Mouse (Mus musculus): ENCODE measurements around the gene Brd7.

Brd7 gene

GRCm38 (mm10) chr8:88309881-88310280, 52.1 kb downstream of the Brd7 start:
- DNase-seq (ENCODE audit: low read depth, low spot score), result no peak

DNA sequence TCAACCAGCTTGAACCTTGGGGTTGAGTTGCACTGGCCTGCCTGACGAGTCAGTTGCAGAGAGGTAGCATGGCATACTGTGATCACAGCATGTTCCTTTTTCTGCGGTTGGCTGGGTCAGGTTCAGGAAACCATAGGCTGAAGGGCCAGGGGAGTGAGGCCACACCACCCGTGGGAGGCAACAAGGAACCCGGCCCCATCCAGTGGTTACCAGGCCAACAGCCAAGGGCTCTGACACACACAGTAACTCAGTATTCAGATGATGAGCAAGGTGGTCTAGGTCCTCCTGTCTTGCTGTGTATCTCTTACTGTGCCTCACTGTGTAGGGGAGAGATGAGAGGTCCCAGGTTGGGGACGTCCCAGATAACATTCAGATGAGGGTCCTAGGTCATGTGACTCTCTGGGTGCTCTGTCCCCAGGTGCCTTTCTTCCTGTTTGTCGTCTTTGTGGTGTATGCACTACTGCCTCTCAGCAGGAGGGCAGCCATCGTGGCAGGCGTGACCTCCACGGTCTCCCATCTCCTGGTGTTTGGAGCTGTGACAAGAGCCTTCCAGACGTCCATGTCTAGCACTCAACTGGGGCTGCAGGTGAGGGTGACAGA, 52.6 kb downstream of the Brd7 start:
- no peak for DNase-seq (ENCODE audit: low read depth, low spot score)

GRCm38 (mm10) chr8:88307736-88308135, 54.3 kb downstream of the Brd7 start:
- DNase-seq (ENCODE audit: low read depth, low spot score), result no peak

DNA sequence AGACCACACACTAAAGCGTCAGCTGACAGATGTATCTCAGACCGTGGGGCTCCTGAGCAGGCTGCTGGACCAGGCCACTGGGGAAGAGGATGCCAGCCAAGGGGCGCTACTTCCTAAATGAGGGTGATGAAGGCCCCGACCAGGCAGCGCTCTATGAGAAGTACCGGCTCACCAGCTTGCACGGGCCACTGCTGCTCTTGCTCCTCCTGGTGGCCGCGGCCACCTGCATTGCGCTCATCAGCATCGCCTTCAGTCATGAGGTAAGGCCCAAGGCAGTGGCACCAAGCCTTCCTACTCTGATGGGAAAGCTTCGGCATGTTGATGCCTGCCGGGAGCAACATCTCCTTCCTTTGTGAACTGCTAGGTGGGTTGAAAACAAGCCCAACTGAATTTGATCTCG, 55.5 kb downstream of the Brd7 start:
- DNase-seq (ENCODE audit: low read depth, low spot score), result peak; percentile 68

GRCm38 (mm10) chr8:88305814-88306213, 56.2 kb downstream of the Brd7 start:
- DNase-seq (ENCODE audit: low read depth, low spot score), result peak; percentile 60

DNA sequence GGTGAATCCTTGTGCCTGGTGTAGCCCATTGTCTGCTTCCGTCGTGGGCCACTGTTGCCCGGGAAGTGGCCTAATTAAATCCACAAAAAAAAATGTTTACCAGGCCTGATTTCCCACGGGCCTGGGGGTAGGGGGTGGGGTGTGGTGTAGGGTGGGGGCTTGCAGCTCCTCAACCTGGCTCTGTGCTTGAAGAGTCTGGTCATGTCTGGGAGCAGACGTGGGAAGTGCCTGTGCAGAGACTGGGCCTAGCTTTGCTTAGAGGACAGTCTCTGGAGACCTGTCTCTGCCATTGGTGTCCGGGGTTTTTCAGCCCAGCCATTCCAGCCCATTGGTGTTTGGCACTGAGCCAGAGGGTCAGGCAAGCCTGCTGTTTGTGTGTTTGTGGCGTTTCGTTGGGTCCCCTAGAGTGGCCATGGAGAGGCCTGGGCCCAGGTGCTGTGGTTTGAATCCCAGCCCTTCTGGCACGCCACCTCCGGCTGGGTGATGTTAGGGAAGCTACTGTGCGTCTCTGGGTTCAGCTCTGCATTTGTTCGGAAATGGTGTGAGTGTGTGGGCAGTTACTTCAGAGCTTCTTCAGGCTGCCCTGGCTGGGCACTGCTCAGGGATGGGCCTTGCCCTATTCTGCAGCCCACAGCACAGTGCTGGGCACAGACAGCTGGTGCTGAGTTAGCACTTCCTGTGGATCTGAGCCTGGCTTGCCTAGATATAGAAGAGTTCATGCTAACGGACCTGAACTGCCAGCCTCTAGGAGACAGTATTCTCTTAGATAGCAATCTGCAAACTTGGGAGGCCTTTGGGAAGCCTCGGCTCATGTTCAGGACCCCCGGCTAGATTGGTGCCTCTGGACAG, 60.2 kb downstream of the Brd7 start:
- no peak for DNase-seq (ENCODE audit: low read depth, low spot score)

GRCm38 (mm10) chr8:88299907-88300603, 61.9 kb downstream of the Brd7 start:
- no peak for DNase-seq (ENCODE audit: low read depth, low spot score)

GRCm38 (mm10) chr8:88298733-88299103, 63.3 kb downstream of the Brd7 start:
- DNase-seq (ENCODE audit: low read depth, low spot score), result no peak

DNA sequence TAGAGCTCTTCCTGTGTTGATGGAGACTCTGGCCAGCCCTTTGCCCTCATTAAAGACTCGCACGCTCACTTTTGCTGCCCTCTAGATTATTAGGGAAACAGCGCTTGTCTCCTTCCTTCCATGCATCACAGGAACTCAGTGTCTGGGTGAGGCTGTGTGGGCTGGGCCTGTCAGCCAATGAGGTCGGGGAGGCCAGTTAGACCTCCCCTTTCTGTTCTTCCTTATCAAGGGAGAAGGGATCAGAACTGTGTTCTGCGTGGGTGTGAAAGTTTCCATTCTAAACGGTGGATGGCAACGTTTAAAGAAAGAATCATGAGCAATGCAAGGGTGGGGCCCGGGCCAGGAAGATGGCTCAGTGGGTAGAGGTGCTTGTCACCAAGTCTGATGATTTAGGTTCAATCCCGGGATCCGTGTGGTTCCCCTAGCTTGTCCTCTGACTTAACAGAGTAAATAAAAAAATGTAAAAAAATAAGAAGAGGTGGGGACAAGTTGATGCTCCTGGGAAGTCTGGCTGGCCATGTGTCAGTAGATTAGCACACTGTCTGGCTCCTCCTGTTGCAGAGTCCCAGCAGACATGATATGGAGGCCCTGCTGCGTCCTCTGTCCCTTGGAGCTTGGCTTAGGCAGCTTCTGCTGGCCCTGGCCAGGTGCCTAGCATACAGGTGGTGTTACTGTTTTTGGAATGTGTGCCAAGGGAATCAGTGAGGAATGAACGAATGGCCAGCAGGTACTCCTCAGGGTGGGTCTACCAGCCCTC, 63.8 kb downstream of the Brd7 start:
- DNase-seq (ENCODE audit: low read depth, low spot score), result peak; percentile 70

GRCm38 (mm10) chr8:88294977-88295376, 67.0 kb downstream of the Brd7 start:
- no peak for DNase-seq (ENCODE audit: low read depth, low spot score)

GRCm38 (mm10) chr8:88293590-88294356, 68.2 kb downstream of the Brd7 start:
- peak; percentile 58 for DNase-seq (ENCODE audit: low read depth, low spot score)

GRCm38 (mm10) chr8:88292926-88293325, 69.1 kb downstream of the Brd7 start:
- no peak for DNase-seq (ENCODE audit: low read depth, low spot score)

GRCm38 (mm10) chr8:88291305-88291690, 70.7 kb downstream of the Brd7 start:
- no peak for DNase-seq (ENCODE audit: low read depth, low spot score)

DNA sequence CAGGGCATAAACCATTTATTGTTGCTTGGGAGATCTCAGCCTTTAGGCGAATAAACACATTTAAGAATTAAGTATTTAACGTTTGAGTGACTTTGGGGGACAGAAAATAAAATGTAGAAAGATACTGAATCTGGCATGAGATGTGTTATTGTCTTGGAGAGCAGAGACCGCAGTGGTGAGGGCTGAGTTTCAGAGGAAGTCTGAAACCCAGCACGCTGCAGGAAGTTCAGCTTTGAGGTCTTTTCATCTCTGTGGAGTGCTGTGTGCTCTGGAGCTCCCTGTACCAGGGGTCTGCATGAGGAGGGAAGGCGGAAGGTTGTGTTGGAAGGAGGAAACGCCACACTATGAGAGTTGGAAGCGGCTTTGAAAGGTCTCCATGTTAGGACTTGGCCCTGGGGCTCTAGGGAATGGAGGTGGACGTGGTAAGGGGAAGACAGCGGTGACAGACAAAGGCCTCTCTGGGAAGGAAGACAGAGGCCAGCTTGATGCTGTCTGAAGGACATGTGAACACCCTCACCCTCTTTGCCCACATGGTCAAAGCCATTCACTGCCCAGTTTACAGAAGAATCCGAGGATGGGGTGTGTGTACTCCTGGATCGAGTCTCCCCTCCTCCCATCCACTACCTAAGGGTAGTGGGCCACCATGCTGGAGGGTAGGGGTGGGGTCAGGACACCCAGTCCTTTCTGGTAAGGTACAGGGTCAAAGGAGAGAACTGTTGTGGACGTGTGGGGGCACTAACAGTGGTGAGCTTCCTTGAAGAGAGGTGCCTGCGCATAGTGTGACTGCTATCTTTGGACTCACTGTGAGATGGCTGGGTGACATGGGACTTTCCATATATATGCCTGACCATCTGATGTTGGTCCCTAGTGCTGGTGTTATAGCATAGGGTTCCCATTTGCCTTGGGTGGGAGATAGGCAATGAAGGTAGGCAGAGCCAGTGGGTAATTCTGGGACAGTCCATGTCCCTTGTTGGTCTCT, 71.4 kb downstream of the Brd7 start:
- peak; percentile 66 for DNase-seq (ENCODE audit: low read depth, low spot score)

DNA sequence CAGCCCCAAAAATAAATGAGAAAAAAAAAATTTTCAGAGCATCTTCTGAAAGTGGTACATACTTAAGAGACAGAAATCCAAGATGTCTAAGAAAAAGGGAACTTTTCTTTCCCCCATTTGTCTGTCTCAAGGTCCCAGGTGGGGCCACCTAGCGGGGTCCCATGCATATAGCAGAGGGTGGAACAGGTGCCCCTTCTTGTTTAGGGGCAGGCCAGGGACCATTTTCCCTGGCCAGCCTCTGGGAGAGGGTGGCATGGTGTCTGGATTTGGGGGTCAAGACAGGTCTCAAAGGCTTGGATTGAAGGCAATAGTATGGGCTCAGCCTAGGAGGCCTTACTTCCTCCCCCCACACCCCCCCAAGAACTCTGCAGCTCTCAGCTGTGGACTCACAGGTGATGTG, 72.1 kb downstream of the Brd7 start:
- DNase-seq (ENCODE audit: low read depth, low spot score), result peak; percentile 62

DNA sequence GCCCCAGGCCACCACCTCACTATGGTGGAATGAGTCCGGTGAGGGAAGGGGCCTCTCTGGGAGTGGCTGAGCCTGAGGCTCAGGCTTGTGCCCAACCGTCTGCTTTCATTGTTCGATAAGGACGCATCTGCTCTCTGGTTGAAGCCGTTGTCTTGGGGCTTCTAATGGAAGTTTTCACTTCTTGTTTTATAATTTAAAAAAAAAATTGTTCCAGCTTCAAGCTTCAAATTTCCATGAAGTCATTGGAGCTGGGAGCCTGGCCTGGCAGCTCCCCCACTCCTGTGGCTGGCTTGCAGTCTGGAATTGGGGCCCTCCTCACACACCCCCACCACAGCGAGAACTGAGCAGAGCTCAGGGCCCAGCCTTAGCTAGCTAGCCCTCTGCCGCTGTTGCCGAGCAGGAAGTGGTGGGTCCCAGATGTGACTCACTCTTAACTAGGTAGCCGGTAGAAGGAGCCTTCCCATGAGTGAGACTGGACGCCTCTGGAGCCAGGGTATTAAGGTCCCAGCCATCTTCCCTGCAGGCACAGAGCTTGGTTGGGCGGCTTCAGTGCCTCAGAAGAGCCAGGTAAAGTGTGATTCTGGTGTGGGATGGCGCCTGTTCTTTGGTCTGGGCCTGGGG, 73.3 kb downstream of the Brd7 start:
- peak; percentile 80 for DNase-seq (ENCODE audit: low read depth, low spot score)

GRCm38 (mm10) chr8:88286421-88286960, 75.5 kb downstream of the Brd7 start:
- DNase-seq (ENCODE audit: low read depth, low spot score), result no peak

DNA sequence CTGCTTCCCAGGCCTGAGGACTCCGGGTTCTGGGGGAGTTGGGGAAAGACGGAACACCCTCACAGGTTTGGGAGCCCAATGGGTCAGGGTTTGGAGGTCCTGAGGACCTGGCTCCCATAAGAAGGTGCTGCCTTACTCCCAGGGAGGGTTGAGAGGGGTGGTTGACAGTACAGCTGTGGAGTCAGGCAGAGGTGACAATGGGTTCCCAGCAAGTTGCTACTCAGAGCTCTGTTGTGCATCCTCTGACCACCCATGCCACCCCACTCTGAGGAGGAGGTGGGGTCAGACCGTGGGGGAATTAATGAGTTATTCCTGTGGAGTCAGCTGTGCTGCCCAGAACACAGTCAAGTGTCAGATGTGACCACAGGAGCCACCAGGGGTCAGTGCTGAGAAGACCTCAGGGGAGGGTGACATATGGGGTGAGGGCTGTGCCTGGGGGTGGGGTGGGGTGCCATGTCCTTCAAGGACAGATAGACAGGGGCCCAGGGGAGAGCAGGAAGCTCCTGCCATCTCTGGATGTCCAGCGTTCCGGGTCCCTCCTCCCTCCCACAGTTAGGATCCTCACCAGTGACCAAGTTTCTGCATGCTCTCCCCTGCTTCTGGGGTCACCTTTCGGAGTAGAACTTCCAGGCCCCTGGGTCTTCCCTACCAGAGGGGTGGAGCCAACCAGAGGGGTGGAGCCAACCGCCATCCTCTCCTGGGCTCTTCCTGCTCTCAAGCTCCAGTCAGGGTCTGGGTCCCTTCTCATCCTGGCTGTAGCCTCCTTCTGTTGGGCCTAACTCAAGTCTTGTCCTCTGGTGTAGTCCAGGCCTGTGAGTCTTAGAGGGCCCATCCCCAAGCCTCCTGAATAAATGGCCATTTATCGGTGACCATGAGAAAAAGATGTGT, 76.3 kb downstream of the Brd7 start:
- DNase-seq (ENCODE audit: low read depth, low spot score), result peak; percentile 59
